Mouse (Mus musculus): ENCODE data around the gene Plekho2. TPM values are rescaled to one million over a fixed set of nuclear protein-coding genes. Genes with fewer than 3 reads are reported as not detected.

The Plekho2 gene
- polyA plus RNA-seq, 1 experiment: 55.8 TPM

GRCm38 (mm10) chr9:65600951-65601350 lies 21.1 kb upstream of the Plekho2 start:
- Histone ChIP-seq H3K4me3 (ENCODE audit: extremely low read depth, insufficient read depth, insufficient read length) (no peak overlapping the region), H3K36me3 (ENCODE audit: control insufficient read depth, insufficient read depth, low read length) (no peaks in the 10 kb centered on the region), H3K27ac (ENCODE audit: insufficient read depth, low read length) (no peak overlapping the region), H3K4me1 (ENCODE audit: control insufficient read depth, insufficient read depth, insufficient read length) (no peaks in the 10 kb centered on the region), H3K27me3 (ENCODE audit: control insufficient read depth, insufficient read depth, low read length) (no peaks in the 10 kb centered on the region)
- DNase-seq (ENCODE audit: low read depth in 1 of 2, low spot score in 2 of 2): no peak
- 63% methylated on average over 2 of the region's 2 CpGs for WGBS
- TF ChIP-seq CTCF (IDR thresholded peaks at IDR 0.05; ENCODE audit: extremely low read depth, insufficient read depth, insufficient read length, insufficient replicate concordance) (no peak), POLR2A (IDR thresholded peaks at IDR 0.05; ENCODE audit: low read depth, low read length) (no peak)

GRCm38 (mm10) chr9:65598765-65599249 lies 19.0 kb upstream of the Plekho2 start:
- WGBS: 50% methylated on average over 7 of the region's 11 CpGs
- TF ChIP-seq POLR2A (IDR thresholded peaks at IDR 0.05; ENCODE audit: low read depth, low read length) (no peak), CTCF (IDR thresholded peaks at IDR 0.05; ENCODE audit: extremely low read depth, insufficient read depth, insufficient read length, insufficient replicate concordance) (peak; percentile 19; the same call in 1 of the 2 replicates)
- Histone ChIP-seq H3K27ac (ENCODE audit: insufficient read depth, low read length) (no peak overlapping the region), H3K4me1 (ENCODE audit: control insufficient read depth, insufficient read depth, insufficient read length) (no peaks in the 10 kb centered on the region), H3K4me3 (ENCODE audit: extremely low read depth, insufficient read depth, insufficient read length) (no peak overlapping the region), H3K36me3 (ENCODE audit: control insufficient read depth, insufficient read depth, low read length) (no peaks in the 10 kb centered on the region), H3K27me3 (ENCODE audit: control insufficient read depth, insufficient read depth, low read length) (no peaks in the 10 kb centered on the region)
- no peak for DNase-seq (ENCODE audit: low read depth in 1 of 2, low spot score in 2 of 2)

- DNase-seq (ENCODE audit: low read depth in 1 of 2, low spot score in 2 of 2): no peak
- WGBS: 94% methylated on average over 9 of the region's 9 CpGs
- H3K4me3 ChIP-seq (ENCODE audit: extremely low read depth, insufficient read depth, insufficient read length): no peak overlapping the region
Measured at GRCm38 (mm10) chr9:65593596-65593995, 13.8 kb upstream of the Plekho2 start.

GRCm38 (mm10) chr9:65592721-65593120 lies 12.9 kb upstream of the Plekho2 start:
- 95% methylated on average over 3 of the region's 3 CpGs for WGBS
- peaks cover 4% of the 10 kb centered on the region; the same call in 1 of the 2 replicates for H3K4me1 ChIP-seq (ENCODE audit: control insufficient read depth, insufficient read depth, insufficient read length)
- no peaks in the 10 kb centered on the region for H3K27me3 ChIP-seq (ENCODE audit: control insufficient read depth, insufficient read depth, low read length)
- no peak overlapping the region for H3K4me3 ChIP-seq (ENCODE audit: extremely low read depth, insufficient read depth, insufficient read length)
- TF ChIP-seq POLR2A (IDR thresholded peaks at IDR 0.05; ENCODE audit: low read depth, low read length) (no peak), CTCF (IDR thresholded peaks at IDR 0.05; ENCODE audit: extremely low read depth, insufficient read depth, insufficient read length, insufficient replicate concordance) (no peak)
- H3K27ac ChIP-seq (ENCODE audit: insufficient read depth, low read length): no peak overlapping the region
- no peak for DNase-seq (ENCODE audit: low read depth in 1 of 2, low spot score in 2 of 2)
- no peaks in the 10 kb centered on the region for H3K36me3 ChIP-seq (ENCODE audit: control insufficient read depth, insufficient read depth, low read length)

More at GRCm38 (mm10) chr9:65593596-65593995, 13.8 kb upstream of the Plekho2 start:
- no peaks in the 10 kb centered on the region for H3K36me3 ChIP-seq (ENCODE audit: control insufficient read depth, insufficient read depth, low read length)
- no peak overlapping the region for H3K27ac ChIP-seq (ENCODE audit: insufficient read depth, low read length)
- no peaks in the 10 kb centered on the region for H3K4me1 ChIP-seq (ENCODE audit: control insufficient read depth, insufficient read depth, insufficient read length)
- H3K27me3 ChIP-seq (ENCODE audit: control insufficient read depth, insufficient read depth, low read length): no peaks in the 10 kb centered on the region
- TF ChIP-seq POLR2A (IDR thresholded peaks at IDR 0.05; ENCODE audit: low read depth, low read length): no peak
- no peak for TF ChIP-seq CTCF (IDR thresholded peaks at IDR 0.05; ENCODE audit: extremely low read depth, insufficient read depth, insufficient read length, insufficient replicate concordance)

- 96% methylated on average over 3 of the region's 3 CpGs for WGBS
- H3K4me3 ChIP-seq (ENCODE audit: extremely low read depth, insufficient read depth, insufficient read length): no peak overlapping the region
- TF ChIP-seq POLR2A (IDR thresholded peaks at IDR 0.05; ENCODE audit: low read depth, low read length) (no peak), CTCF (IDR thresholded peaks at IDR 0.05; ENCODE audit: extremely low read depth, insufficient read depth, insufficient read length, insufficient replicate concordance) (no peak)
- H3K4me1 ChIP-seq (ENCODE audit: control insufficient read depth, insufficient read depth, insufficient read length): peaks cover 9% of the 10 kb centered on the region; the same call in 1 of the 2 replicates
- H3K36me3 ChIP-seq (ENCODE audit: control insufficient read depth, insufficient read depth, low read length): no peaks in the 10 kb centered on the region
- no peak overlapping the region for H3K27ac ChIP-seq (ENCODE audit: insufficient read depth, low read length)
- no peaks in the 10 kb centered on the region for H3K27me3 ChIP-seq (ENCODE audit: control insufficient read depth, insufficient read depth, low read length)
- no peak for DNase-seq (ENCODE audit: low read depth in 1 of 2, low spot score in 2 of 2)
Measured at GRCm38 (mm10) chr9:65589091-65589490, 9.3 kb upstream of the Plekho2 start.

GRCm38 (mm10) chr9:65587573-65588358 lies 7.9 kb upstream of the Plekho2 start:
- no peak overlapping the region for H3K27ac ChIP-seq (ENCODE audit: insufficient read depth, low read length)
- peak in 1 of 2 experiments; percentile 39 for DNase-seq (ENCODE audit: low read depth in 1 of 2, low spot score in 2 of 2)
- peak overlapping the region; percentile 56 for H3K4me3 ChIP-seq (ENCODE audit: extremely low read depth, insufficient read depth, insufficient read length)
- peaks cover 9% of the 10 kb centered on the region; the same call in 1 of the 2 replicates for H3K4me1 ChIP-seq (ENCODE audit: control insufficient read depth, insufficient read depth, insufficient read length)
- TF ChIP-seq POLR2A (IDR thresholded peaks at IDR 0.05; ENCODE audit: low read depth, low read length) (no peak), CTCF (IDR thresholded peaks at IDR 0.05; ENCODE audit: extremely low read depth, insufficient read depth, insufficient read length, insufficient replicate concordance) (no peak)
- no peaks in the 10 kb centered on the region for H3K36me3 ChIP-seq (ENCODE audit: control insufficient read depth, insufficient read depth, low read length)
- 1% methylated on average over 64 of the region's 64 CpGs for WGBS
- no peaks in the 10 kb centered on the region for H3K27me3 ChIP-seq (ENCODE audit: control insufficient read depth, insufficient read depth, low read length)

- Histone ChIP-seq H3K27ac (ENCODE audit: insufficient read depth, low read length) (no peak overlapping the region), H3K36me3 (ENCODE audit: control insufficient read depth, insufficient read depth, low read length) (no peaks in the 10 kb centered on the region), H3K4me3 (ENCODE audit: extremely low read depth, insufficient read depth, insufficient read length) (peak overlapping the region; percentile 56), H3K4me1 (ENCODE audit: control insufficient read depth, insufficient read depth, insufficient read length) (peaks cover 9% of the 10 kb centered on the region; the same call in 1 of the 2 replicates), H3K27me3 (ENCODE audit: control insufficient read depth, insufficient read depth, low read length) (no peaks in the 10 kb centered on the region)
- under 1% methylated on average over 6 of the region's 6 CpGs for WGBS
- DNase-seq (ENCODE audit: low read depth in 1 of 2, low spot score in 2 of 2): no peak
- no peak for TF ChIP-seq CTCF (IDR thresholded peaks at IDR 0.05; ENCODE audit: extremely low read depth, insufficient read depth, insufficient read length, insufficient replicate concordance)
- TF ChIP-seq POLR2A (IDR thresholded peaks at IDR 0.05; ENCODE audit: low read depth, low read length): no peak
Measured at GRCm38 (mm10) chr9:65587270-65587572, 7.4 kb upstream of the Plekho2 start.

Data from spleen, adult 2 months (tissue).